Mouse (Mus musculus): ENCODE measurements around the gene Ppara. TPM values are rescaled to one million over a fixed set of nuclear protein-coding genes. Genes with fewer than 3 reads are reported as not detected.
A peak's percentile ranks its signal among the peaks of the same experiment; 100 is the strongest.

Gene Ppara
- polyA plus RNA-seq, 1 experiment from 2014 or later, result 14.3 TPM

GRCm38 (mm10) chr15:85731885-85732603 lies 2.7 kb upstream of the Ppara start:
- Histone ChIP-seq H3K4me3 (ENCODE audit: low read depth, low read length) (no peak overlapping the region), H3K27ac (ENCODE audit: low read depth, low read length) (no peak overlapping the region)

DNA sequence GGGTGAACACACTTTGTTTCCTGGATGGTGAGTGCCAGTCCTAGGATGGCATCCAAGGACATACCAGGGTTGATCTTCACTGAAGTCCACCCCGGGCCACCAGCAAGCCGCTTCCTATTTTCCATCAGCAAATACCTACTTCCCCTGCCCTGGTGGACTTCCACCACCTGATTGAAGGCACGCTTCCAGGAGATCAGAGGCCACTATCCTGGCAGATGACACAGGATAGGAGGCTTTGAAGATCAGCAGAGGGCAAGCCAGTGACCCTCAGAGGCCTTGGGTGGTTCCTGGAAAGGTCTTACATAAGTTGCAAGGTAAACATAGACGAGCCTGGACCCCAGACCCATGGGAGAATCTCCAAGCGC lies 2.2 kb upstream of the Ppara start:
- Histone ChIP-seq H3K4me2 (replicated peaks; ENCODE audit: low read depth) (no peak overlapping the region), H3K9ac (ENCODE audit: low read depth, low read length) (no peak overlapping the region), H3K4me3 (ENCODE audit: low read depth, low read length) (no peak overlapping the region), H3K27me3 (replicated peaks; ENCODE audit: control insufficient read depth, insufficient read depth, low read length) (no peaks in the 10 kb centered on the region; the same call in 1 of the 2 replicates), H3K9me3 (ENCODE audit: control insufficient read depth) (no peaks in the 10 kb centered on the region), H3K36me3 (ENCODE audit: control insufficient read depth, insufficient read depth) (no peaks in the 10 kb centered on the region), H3K27ac (ENCODE audit: low read depth, low read length) (no peak overlapping the region), H3K4me1 (replicated peaks; ENCODE audit: control insufficient read depth, insufficient read depth, low read length) (peaks cover 4% of the 10 kb centered on the region; the same call in 1 of the 2 replicates)
- 75% methylated on average over 5 of the region's 5 CpGs for WGBS
- TF ChIP-seq CTCF (IDR thresholded peaks at IDR 0.05; ENCODE audit: low read depth), result no peak
- ATAC-seq, result no peak

More at GRCm38 (mm10) chr15:85731885-85732603, 2.7 kb upstream of the Ppara start:
- H3K9me3 ChIP-seq (ENCODE audit: control insufficient read depth), result no peaks in the 10 kb centered on the region
- no peak overlapping the region for H3K9ac ChIP-seq (ENCODE audit: low read depth, low read length)
- no peak for ATAC-seq
- H3K4me2 ChIP-seq (replicated peaks; ENCODE audit: low read depth), result no peak overlapping the region
- H3K27me3 ChIP-seq (replicated peaks; ENCODE audit: control insufficient read depth, insufficient read depth, low read length), result no peaks in the 10 kb centered on the region; the same call in 1 of the 2 replicates
- no peaks in the 10 kb centered on the region for H3K36me3 ChIP-seq (ENCODE audit: control insufficient read depth, insufficient read depth)
- no peak for TF ChIP-seq CTCF (IDR thresholded peaks at IDR 0.05; ENCODE audit: low read depth)
- 72% methylated on average over 3 of the region's 3 CpGs for WGBS
- H3K4me1 ChIP-seq (replicated peaks; ENCODE audit: control insufficient read depth, insufficient read depth, low read length), result peaks cover 4% of the 10 kb centered on the region; the same call in 1 of the 2 replicates

GRCm38 (mm10) chr15:85733686-85734085 lies 1.1 kb upstream of the Ppara start:
- H3K36me3 ChIP-seq (ENCODE audit: control insufficient read depth, insufficient read depth), result no peaks in the 10 kb centered on the region
- no peaks in the 10 kb centered on the region for H3K9me3 ChIP-seq (ENCODE audit: control insufficient read depth)
- no peak for ATAC-seq
- no peaks in the 10 kb centered on the region; the same call in 1 of the 2 replicates for H3K27me3 ChIP-seq (replicated peaks; ENCODE audit: control insufficient read depth, insufficient read depth, low read length)
- no peak overlapping the region for H3K4me2 ChIP-seq (replicated peaks; ENCODE audit: low read depth)
- WGBS, result 68% methylated on average over 2 of the region's 2 CpGs
- H3K4me1 ChIP-seq (replicated peaks; ENCODE audit: control insufficient read depth, insufficient read depth, low read length), result peaks cover 4% of the 10 kb centered on the region; the same call in 1 of the 2 replicates
- H3K27ac ChIP-seq (ENCODE audit: low read depth, low read length), result no peak overlapping the region
- no peak for TF ChIP-seq CTCF (IDR thresholded peaks at IDR 0.05; ENCODE audit: low read depth)
- no peak overlapping the region for H3K9ac ChIP-seq (ENCODE audit: low read depth, low read length)
- no peak overlapping the region for H3K4me3 ChIP-seq (ENCODE audit: low read depth, low read length)

GRCm38 (mm10) chr15:85734148-85734547 lies 635 bp upstream of the Ppara start:
- Histone ChIP-seq H3K36me3 (ENCODE audit: control insufficient read depth, insufficient read depth) (no peaks in the 10 kb centered on the region), H3K9me3 (ENCODE audit: control insufficient read depth) (no peaks in the 10 kb centered on the region), H3K4me1 (replicated peaks; ENCODE audit: control insufficient read depth, insufficient read depth, low read length) (peaks cover 4% of the 10 kb centered on the region; the same call in 1 of the 2 replicates), H3K27me3 (replicated peaks; ENCODE audit: control insufficient read depth, insufficient read depth, low read length) (no peaks in the 10 kb centered on the region; the same call in 1 of the 2 replicates), H3K4me3 (ENCODE audit: low read depth, low read length) (peak overlapping the region; percentile 70; the same call in 1 of the 2 replicates), H3K27ac (ENCODE audit: low read depth, low read length) (peak overlapping the region; percentile 73), H3K4me2 (replicated peaks; ENCODE audit: low read depth) (peak overlapping the region; percentile 81), H3K9ac (ENCODE audit: low read depth, low read length) (0 out of 2 replicates have a peak overlapping the region, but pooled peaks have one; percentile 72)
- WGBS, result 36% methylated on average over 8 of the region's 8 CpGs
- TF ChIP-seq CTCF (IDR thresholded peaks at IDR 0.05; ENCODE audit: low read depth), result no peak
- no peak for ATAC-seq

- peak; percentile 64 for TF ChIP-seq CTCF (IDR thresholded peaks at IDR 0.05; ENCODE audit: low read depth)
- peak; percentile 91 for ATAC-seq
- WGBS, result under 1% methylated on average over 69 of the region's 78 CpGs
- Histone ChIP-seq H3K4me2 (replicated peaks; ENCODE audit: low read depth) (peak overlapping the region; percentile 81), H3K9ac (ENCODE audit: low read depth, low read length) (peak overlapping the region; percentile 72), H3K27me3 (replicated peaks; ENCODE audit: control insufficient read depth, insufficient read depth, low read length) (no peaks in the 10 kb centered on the region; the same call in 1 of the 2 replicates), H3K36me3 (ENCODE audit: control insufficient read depth, insufficient read depth) (no peaks in the 10 kb centered on the region), H3K27ac (ENCODE audit: low read depth, low read length) (peak overlapping the region; percentile 73), H3K4me3 (ENCODE audit: low read depth, low read length) (peak overlapping the region; percentile 70), H3K9me3 (ENCODE audit: control insufficient read depth) (no peaks in the 10 kb centered on the region), H3K4me1 (replicated peaks; ENCODE audit: control insufficient read depth, insufficient read depth, low read length) (peaks cover 4% of the 10 kb centered on the region; the same call in 1 of the 2 replicates)
Observed at GRCm38 (mm10) chr15:85735063-85735835, 466 bp downstream of the Ppara start.

DNA sequence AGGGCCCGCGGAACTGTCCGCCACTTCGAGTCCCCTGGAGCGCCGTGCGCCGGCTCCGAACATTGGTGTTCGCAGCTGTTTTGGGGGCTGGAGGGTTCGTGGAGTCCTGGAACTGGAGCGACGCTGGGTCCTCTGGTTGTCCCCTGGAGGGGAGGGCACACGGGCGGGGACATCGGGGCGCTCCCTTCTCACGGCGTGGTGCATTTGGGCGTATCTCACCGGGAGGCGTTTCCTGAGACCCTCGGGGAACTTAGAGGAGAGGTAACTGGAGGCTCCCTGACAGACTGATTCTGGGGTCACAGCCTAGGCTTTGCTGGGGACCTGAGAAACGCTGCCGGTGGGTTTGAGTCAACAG lies 1.0 kb downstream of the Ppara start:
- Histone ChIP-seq H3K4me3 (ENCODE audit: low read depth, low read length) (peak overlapping the region; percentile 70), H3K27ac (ENCODE audit: low read depth, low read length) (peak overlapping the region; percentile 73; the same call in 1 of the 2 replicates), H3K9me3 (ENCODE audit: control insufficient read depth) (no peaks in the 10 kb centered on the region), H3K27me3 (replicated peaks; ENCODE audit: control insufficient read depth, insufficient read depth, low read length) (no peaks in the 10 kb centered on the region; the same call in 1 of the 2 replicates), H3K36me3 (ENCODE audit: control insufficient read depth, insufficient read depth) (no peaks in the 10 kb centered on the region), H3K4me2 (replicated peaks; ENCODE audit: low read depth) (peak overlapping the region; percentile 81), H3K9ac (ENCODE audit: low read depth, low read length) (peak overlapping the region; percentile 72), H3K4me1 (replicated peaks; ENCODE audit: control insufficient read depth, insufficient read depth, low read length) (peaks cover 4% of the 10 kb centered on the region; the same call in 1 of the 2 replicates)
- no peak for ATAC-seq
- under 1% methylated on average over 22 of the region's 25 CpGs for WGBS
- TF ChIP-seq CTCF (IDR thresholded peaks at IDR 0.05; ENCODE audit: low read depth), result no peak
